21 mouse cellular contexts compared by ENCODE assay signal in genomic region chr7:134272956-134273355, GRCm38 (mm10). TPM values are rescaled to one million over a fixed set of nuclear protein-coding genes. Genes with fewer than 3 reads are reported as not detected.
DNase-seq lines count a peak whose midpoint lies in the region; ATAC-seq and TF ChIP-seq lines count a peak whose summit lies in the region.
"Had no signal": no experiment of that assay in that cellular context is flagged by ENCODE, and none has a peak within 500 bp of the region (broad histone marks: within the 10 kb centered on the region; RNA-seq: fewer than 3 reads in every experiment).

No protein-coding gene starts in this region.

- no peak for ATAC-seq in intestine, embryonic 15.5 days
- ATAC-seq: forebrain, embryonic 14.5 days; intestine, embryonic 16.5 days had no signal

- TF ChIP-seq EP300 in ES-Bruce4 (IDR thresholded peaks at IDR 0.05; ENCODE audit: insufficient read depth, low read depth, low read length), result no peak

- H3K9me3 ChIP-seq in ES-Bruce4 (replicated peaks; ENCODE audit: control insufficient read depth, insufficient read depth, low read length, poor library complexity, severe bottlenecking), result no peaks in the 10 kb centered on the region
- H3K9me3 ChIP-seq in intestine, embryonic 15.5 days, result no peaks in the 10 kb centered on the region
- H3K9me3 ChIP-seq: embryonic facial prominence, embryonic 15.5 days; forebrain, embryonic 10.5 days; hindbrain, embryonic 13.5 days had no signal

- H3K4me3 ChIP-seq in ES-Bruce4 (ENCODE audit: low read depth, low read length), result no peak overlapping the region
- H3K4me3 ChIP-seq in intestine, embryonic 15.5 days (replicated peaks), result no peak overlapping the region
- H3K4me3 ChIP-seq: embryonic facial prominence, embryonic 15.5 days; erythroblast, embryonic 14.5 days; forebrain, embryonic 10.5 days; gastrocnemius, adult 2 months; hindbrain, embryonic 13.5 days had no signal

- H3K36me3 ChIP-seq in ES-Bruce4 (ENCODE audit: control insufficient read depth, insufficient read depth, low read length, poor library complexity, severe bottlenecking), result no peaks in the 10 kb centered on the region
- H3K36me3 ChIP-seq in intestine, embryonic 15.5 days, result no peaks in the 10 kb centered on the region
- H3K36me3 ChIP-seq: embryonic facial prominence, embryonic 15.5 days; forebrain, embryonic 10.5 days; G1E; hindbrain, embryonic 13.5 days had no signal

- H3K27me3 ChIP-seq in ES-Bruce4 (ENCODE audit: control insufficient read depth, insufficient read depth, low read length, poor library complexity, severe bottlenecking), result no peaks in the 10 kb centered on the region
- H3K27me3 ChIP-seq in intestine, embryonic 15.5 days (replicated peaks), result no peaks in the 10 kb centered on the region
- H3K27me3 ChIP-seq: embryonic facial prominence, embryonic 15.5 days; hindbrain, embryonic 13.5 days had no signal

- H3K4me1 ChIP-seq in ES-Bruce4 (ENCODE audit: control insufficient read depth, insufficient read depth, low read length), result peaks cover 3% of the 10 kb centered on the region
- no peaks in the 10 kb centered on the region for H3K4me1 ChIP-seq in intestine, embryonic 15.5 days (replicated peaks)
- H3K4me1 ChIP-seq: embryonic facial prominence, embryonic 15.5 days; hindbrain, embryonic 13.5 days had no signal

- 78% methylated on average over 5 of the region's 5 CpGs for WGBS in intestine, embryonic 15.5 days

- peak; percentile 12 for DNase-seq in cerebellum, adult 9-10 months
- no peak for DNase-seq in cerebellum, postnatal 4 days (ENCODE audit: low spot score in 2 of 2)
- DNase-seq in cerebellum, postnatal 25 days, result peak; percentile 13 to 19
- DNase-seq in cerebellum, adult 18-20 months, result no peak
- DNase-seq in brain, adult 2 months (ENCODE audit: low read depth, low spot score), result peak; percentile 15
- DNase-seq: adrenal gland, adult 8-10 months; adrenal gland, postnatal 36 days; embryo, embryonic 11 days; gastrocnemius, adult 2 months; gastrocnemius, postnatal 25 days; heart, postnatal 10 days; kidney, adult 8-10 months had no signal

- no peak overlapping the region for H3K4me2 ChIP-seq in intestine, embryonic 15.5 days (replicated peaks)
- H3K4me2 ChIP-seq: embryonic facial prominence, embryonic 15.5 days; hindbrain, embryonic 13.5 days had no signal

- peak overlapping the region; percentile 67; the same call in 1 of the 2 replicates for H3K27ac ChIP-seq in ES-Bruce4 (ENCODE audit: insufficient read depth, low read length)
- no peak overlapping the region for H3K27ac ChIP-seq in intestine, embryonic 15.5 days
- H3K27ac ChIP-seq: embryonic facial prominence, embryonic 15.5 days; forebrain, embryonic 10.5 days; gastrocnemius, adult 2 months; hindbrain, embryonic 13.5 days had no signal

- no peak for TF ChIP-seq POLR2A in ES-Bruce4 (IDR thresholded peaks at IDR 0.05; ENCODE audit: insufficient read depth, low read length)

- H3K9ac ChIP-seq in ES-Bruce4 (ENCODE audit: low read depth, poor library complexity, severe bottlenecking), result no peak overlapping the region
- H3K9ac ChIP-seq in intestine, embryonic 15.5 days, result no peak overlapping the region
- H3K9ac ChIP-seq: embryonic facial prominence, embryonic 15.5 days; hindbrain, embryonic 13.5 days had no signal

- TF ChIP-seq CTCF in ES-Bruce4 (IDR thresholded peaks at IDR 0.05; ENCODE audit: low read depth, low read length), result no peak

RNA-seq across cellular contexts. Expression of gene Adam12, which starts 41.0 kb away (rescaled TPM):
- 1.0 and 1.5 TPM in 2 replicates for polyA plus RNA-seq in ES-Bruce4 (2011; ENCODE audit: insufficient read depth, insufficient read length, low read depth, missing spikeins)
- polyA plus RNA-seq in intestine, embryonic 15.5 days (2015; fragmentation: Nextera tagmentation; extraction: Ambion mirVana), result 6.3 and 6.4 TPM in 2 replicates
- polyA plus RNA-seq: G1E had no signal

Comparison
In these comparisons a context has a peak if more than half of its experiments do, and no peak if none do; other contexts are left out.
1. DNase-seq: peak in cerebellum, adult 9-10 months (single experiment), cerebellum, postnatal 25 days (2 of 2) and brain, adult 2 months (single experiment); none in cerebellum, postnatal 4 days (0 of 2) and cerebellum, adult 18-20 months (0 of 2).